Mouse (Mus musculus) ovary, postnatal 10 days (tissue): ENCODE results near the gene Glt28d2.

Source experiments
- DNase-seq: peaks from one replicate; pipeline ENCODE4 v3.0.0; 2022; ENCODE audit warnings: low spot score

Glt28d2 gene

DNA sequence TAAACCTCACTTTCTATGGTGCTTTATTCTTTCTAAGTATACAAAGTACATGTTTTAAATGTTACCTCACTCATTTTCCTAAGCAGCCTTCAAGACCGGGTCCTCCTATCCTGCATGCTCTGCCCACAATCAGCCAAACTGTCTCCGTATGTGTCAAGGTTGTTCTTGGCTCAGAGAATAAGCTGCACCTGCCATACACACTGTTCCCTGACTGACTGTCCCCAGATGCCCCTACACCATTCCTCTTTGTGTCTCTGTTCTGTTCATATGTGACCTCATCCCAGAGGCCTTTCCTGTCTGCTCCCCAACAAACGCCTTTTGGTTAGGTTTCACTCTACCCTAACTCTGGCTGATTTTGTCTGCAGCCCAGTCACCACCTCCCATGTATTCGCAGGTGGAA, 60.0 kb downstream of the Glt28d2 start:
- no peak for DNase-seq

DNA sequence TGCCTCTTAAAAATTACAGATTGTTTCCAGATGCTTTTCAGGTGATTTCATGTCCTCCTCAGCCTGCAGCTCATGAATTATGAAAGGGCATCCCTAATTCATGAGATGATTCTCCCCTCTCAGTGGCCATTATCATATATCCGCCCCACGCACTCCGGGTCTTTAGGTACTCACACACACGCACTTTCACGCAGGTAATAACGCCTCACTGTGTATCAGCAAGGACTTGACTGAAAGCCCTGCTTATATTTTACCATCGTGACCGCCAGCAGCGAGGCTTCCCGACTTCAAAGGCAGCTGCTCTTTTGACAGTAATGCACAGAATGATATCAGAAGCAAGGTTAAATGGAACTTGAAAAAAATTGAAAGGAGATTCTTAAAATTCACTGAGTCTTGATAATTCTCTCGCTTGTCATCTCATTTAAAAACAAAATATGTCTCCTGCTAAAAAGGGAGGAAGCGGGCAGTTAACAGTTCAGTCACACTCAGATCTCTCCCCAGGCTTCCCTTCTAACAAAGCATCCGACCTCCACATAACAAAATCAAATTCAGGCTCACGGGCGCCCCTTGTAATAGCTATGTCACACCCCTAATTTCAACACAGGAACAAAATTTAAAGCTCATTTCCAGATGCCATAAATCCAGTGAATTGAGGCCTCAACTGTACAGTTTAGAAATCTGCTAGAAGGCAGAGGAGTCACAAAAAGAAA, 66.3 kb downstream of the Glt28d2 start:
- no peak for DNase-seq
